Mouse (Mus musculus) kidney, embryonic 14.5 days (tissue): ENCODE measurements around the gene Tarbp1. TPM values are rescaled to one million over a fixed set of nuclear protein-coding genes. Genes with fewer than 3 reads are reported as not detected.
A peak's percentile ranks its signal among the peaks of the same experiment; 100 is the strongest.

Experiments
- ATAC-seq: fragments of 200-750 bp; cut with Nextera tagmentation; 2 replicates; pipeline ENCODE4 v1.8.0; 2017; ENCODE audit warnings: moderate number of reproducible peaks, mild to moderate bottlenecking, moderate TSS enrichment, moderate library complexity; ENCODE audit not compliant: low FRiP score, low TSS enrichment
- H3K27ac ChIP-seq: fragments of 300-500 bp; sonication (generic); 2 replicates; pipeline ENCODE4 v1.5.1; 2014; ENCODE audit warnings: low read depth, mild to moderate bottlenecking, low read length, moderate library complexity, mixed read lengths
- H3K27me3 ChIP-seq: fragments of 300-500 bp; sonication (generic); 2 replicates; pipeline ENCODE4 v1.6.1; 2014; ENCODE audit warnings: mild to moderate bottlenecking, low read length; ENCODE audit not compliant: control insufficient read depth, insufficient read depth
- H3K36me3 ChIP-seq: fragments of 300-500 bp; sonication (generic); 2 replicates; pipeline ENCODE4 v1.6.1; 2014; ENCODE audit warnings: low read length, mixed read lengths; ENCODE audit not compliant: control insufficient read depth, insufficient read depth
- H3K4me1 ChIP-seq: fragments of 300-500 bp; sonication (generic); 2 replicates; pipeline ENCODE4 v1.6.1; 2014; ENCODE audit warnings: low read length, mixed read lengths; ENCODE audit not compliant: control insufficient read depth, insufficient read depth
- H3K4me2 ChIP-seq: fragments of 300-500 bp; sonication (generic); replicated peaks from 2 replicates; pipeline ENCODE4 v1.6.1; 2014; ENCODE audit warnings: low read depth, mild to moderate bottlenecking, low read length
- H3K4me3 ChIP-seq: fragments of 300-500 bp; sonication (generic); 2 replicates; pipeline ENCODE4 v1.5.1; 2014; ENCODE audit warnings: mild to moderate bottlenecking, low read length
- H3K9ac ChIP-seq: fragments of 300-500 bp; sonication (generic); 2 replicates; pipeline ENCODE4 v1.6.1; 2014; ENCODE audit warnings: low read depth, mild to moderate bottlenecking, low read length, moderate library complexity
- H3K9me3 ChIP-seq: fragments of 300-500 bp; sonication (generic); 2 replicates; pipeline ENCODE4 v1.6.1; 2016; ENCODE audit warnings: low read length; ENCODE audit not compliant: control insufficient read depth
- WGBS: fragments of 180-500 bp; shearing (Covaris S2); extraction: QIAGEN DNeasy Blood & Tissue Kit; methylation state at CpG from one replicate; pipeline ENCODE4 v1.1.7; 2014; 5-methylcytosine and 5-hydroxymethylcytosine counted together
- polyA plus RNA-seq: library from polyadenylated mRNA; unstranded; fragments of >200 nt; fragmentation: Nextera tagmentation; extraction: Ambion mirVana; gene quantifications from 2 replicates; pipeline ENCODE4 v1.2.1, GENCODE M21; 2014

The Tarbp1 gene
- polyA plus RNA-seq, 1 experiment from 2014 or later, result 6.3 TPM

- Histone ChIP-seq H3K9me3 (no peaks in the 10 kb centered on the region), H3K36me3 (no peaks in the 10 kb centered on the region), H3K9ac (no peak overlapping the region), H3K4me1 (no peaks in the 10 kb centered on the region), H3K4me3 (no peak overlapping the region), H3K27ac (no peak overlapping the region), H3K27me3 (0 out of 2 replicates have a peak, but pooled peaks cover 3% of the 10 kb centered on the region), H3K4me2 (no peak overlapping the region)
- WGBS, result 81% methylated on average over 3 of the region's 3 CpGs
- no peak for ATAC-seq
These were observed 76.5 kb downstream of the Tarbp1 start for GRCm38 (mm10) chr8:126398349-126398748.

GRCm38 (mm10) chr8:126395917-126396316, 78.9 kb downstream of the Tarbp1 start:
- WGBS, result 83% methylated on average over 5 of the region's 5 CpGs
- no peak for ATAC-seq
- H3K4me2 ChIP-seq, result no peak overlapping the region

GRCm38 (mm10) chr8:126395386-126395785, 79.5 kb downstream of the Tarbp1 start:
- WGBS, result 72% methylated on average over 9 of the region's 9 CpGs
- Histone ChIP-seq H3K4me2 (no peak overlapping the region), H3K9ac (no peak overlapping the region), H3K4me1 (no peaks in the 10 kb centered on the region), H3K27ac (no peak overlapping the region), H3K36me3 (no peaks in the 10 kb centered on the region), H3K9me3 (no peaks in the 10 kb centered on the region), H3K27me3 (no peaks in the 10 kb centered on the region), H3K4me3 (no peak overlapping the region)
- no peak for ATAC-seq

More at GRCm38 (mm10) chr8:126395917-126396316, 78.9 kb downstream of the Tarbp1 start:
- Histone ChIP-seq H3K4me3 (no peak overlapping the region), H3K9ac (no peak overlapping the region), H3K9me3 (no peaks in the 10 kb centered on the region), H3K36me3 (no peaks in the 10 kb centered on the region), H3K27me3 (no peaks in the 10 kb centered on the region), H3K27ac (no peak overlapping the region), H3K4me1 (no peaks in the 10 kb centered on the region)

- H3K4me3 ChIP-seq, result no peak overlapping the region
- no peaks in the 10 kb centered on the region for H3K27me3 ChIP-seq
- no peak for ATAC-seq
- H3K9ac ChIP-seq, result no peak overlapping the region
- no peak overlapping the region for H3K4me2 ChIP-seq
- 53% methylated on average over 2 of the region's 2 CpGs for WGBS
- no peaks in the 10 kb centered on the region for H3K36me3 ChIP-seq
- no peaks in the 10 kb centered on the region for H3K4me1 ChIP-seq
- H3K27ac ChIP-seq, result no peak overlapping the region
- no peaks in the 10 kb centered on the region for H3K9me3 ChIP-seq
These were observed 83.3 kb downstream of the Tarbp1 start for GRCm38 (mm10) chr8:126391541-126391940.

- H3K4me1 ChIP-seq, result no peaks in the 10 kb centered on the region
- no peak overlapping the region for H3K4me2 ChIP-seq
- H3K4me3 ChIP-seq, result no peak overlapping the region
- no peak overlapping the region for H3K27ac ChIP-seq
- 87% methylated on average over 4 of the region's 4 CpGs for WGBS
- H3K27me3 ChIP-seq, result no peaks in the 10 kb centered on the region
- no peak for ATAC-seq
- H3K9ac ChIP-seq, result no peak overlapping the region
- H3K9me3 ChIP-seq, result no peaks in the 10 kb centered on the region
- no peaks in the 10 kb centered on the region for H3K36me3 ChIP-seq
These were observed 87.3 kb downstream of the Tarbp1 start for GRCm38 (mm10) chr8:126387566-126387965.

- Histone ChIP-seq H3K9me3 (no peaks in the 10 kb centered on the region), H3K27ac (no peak overlapping the region), H3K4me2 (no peak overlapping the region), H3K4me3 (no peak overlapping the region), H3K27me3 (no peaks in the 10 kb centered on the region), H3K36me3 (no peaks in the 10 kb centered on the region), H3K9ac (no peak overlapping the region), H3K4me1 (no peaks in the 10 kb centered on the region)
- ATAC-seq, result no peak
- 71% methylated on average over 5 of the region's 5 CpGs for WGBS
These were observed 92.1 kb downstream of the Tarbp1 start for GRCm38 (mm10) chr8:126382749-126383148.

- H3K27me3 ChIP-seq, result no peaks in the 10 kb centered on the region
- no peak overlapping the region for H3K27ac ChIP-seq
- WGBS, result 32% methylated on average over 14 of the region's 14 CpGs
- no peak overlapping the region for H3K4me2 ChIP-seq
- H3K36me3 ChIP-seq, result no peaks in the 10 kb centered on the region
- H3K4me3 ChIP-seq, result no peak overlapping the region
- no peak for ATAC-seq
- no peaks in the 10 kb centered on the region for H3K9me3 ChIP-seq
- H3K9ac ChIP-seq, result no peak overlapping the region
- H3K4me1 ChIP-seq, result no peaks in the 10 kb centered on the region
These were observed 92.6 kb downstream of the Tarbp1 start for GRCm38 (mm10) chr8:126382216-126382615.

GRCm38 (mm10) chr8:126381299-126381698, 93.6 kb downstream of the Tarbp1 start:
- peak; percentile 64 for ATAC-seq

GRCm38 (mm10) chr8:126380141-126380540, 94.7 kb downstream of the Tarbp1 start:
- Histone ChIP-seq H3K27ac (no peak overlapping the region), H3K9ac (no peak overlapping the region), H3K4me3 (no peak overlapping the region), H3K4me1 (no peaks in the 10 kb centered on the region), H3K9me3 (no peaks in the 10 kb centered on the region), H3K4me2 (no peak overlapping the region), H3K36me3 (no peaks in the 10 kb centered on the region), H3K27me3 (no peaks in the 10 kb centered on the region)
- WGBS, result 66% methylated on average over 2 of the region's 2 CpGs
- no peak for ATAC-seq

More at GRCm38 (mm10) chr8:126381299-126381698, 93.6 kb downstream of the Tarbp1 start:
- Histone ChIP-seq H3K36me3 (no peaks in the 10 kb centered on the region), H3K4me1 (no peaks in the 10 kb centered on the region), H3K27ac (no peak overlapping the region), H3K27me3 (no peaks in the 10 kb centered on the region), H3K9ac (no peak overlapping the region), H3K9me3 (no peaks in the 10 kb centered on the region), H3K4me2 (no peak overlapping the region), H3K4me3 (no peak overlapping the region)
- WGBS, result 46% methylated on average over 7 of the region's 7 CpGs
